Mouse (Mus musculus) erythroblast, embryonic 14.5 days (primary cell): Measurements from ENCODE around the gene Rnf207.

Experiments used
- GATA1 ChIP-seq: IDR thresholded peaks from 2 replicates; pipeline ENCODE4 v1.6.1; 2012; ENCODE audit warnings: low read length, inconsistent platforms, mixed read lengths
- TAL1 ChIP-seq: IDR thresholded peaks from 3 replicates; pipeline ENCODE4 v1.6.1; 2012; ENCODE audit warnings: low read length, inconsistent platforms, mixed read lengths

DNA sequence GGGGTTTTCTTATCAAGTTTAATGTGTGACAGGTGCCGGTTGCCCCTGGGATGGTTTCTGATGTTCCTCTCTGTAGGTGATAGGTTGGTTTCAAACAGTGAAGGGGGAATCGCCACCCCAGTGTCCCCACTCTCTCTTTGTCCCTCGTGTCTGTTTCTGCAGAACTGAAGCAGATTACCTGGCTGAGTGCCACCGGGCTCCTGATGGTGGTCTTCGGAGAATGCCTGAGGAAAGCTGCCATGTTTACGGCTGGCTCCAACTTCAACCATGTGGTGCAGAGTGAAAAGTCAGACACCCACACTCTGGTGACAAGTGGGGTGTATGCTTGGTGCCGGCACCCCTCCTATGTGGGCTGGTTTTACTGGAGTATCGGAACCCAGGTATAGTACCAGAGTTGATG lies 18.4 kb downstream of the Rnf207 start:
- TF ChIP-seq GATA1 (no peak), TAL1 (no peak)
